7 mouse cellular contexts compared by ENCODE assay signal in the genomic region with DNA sequence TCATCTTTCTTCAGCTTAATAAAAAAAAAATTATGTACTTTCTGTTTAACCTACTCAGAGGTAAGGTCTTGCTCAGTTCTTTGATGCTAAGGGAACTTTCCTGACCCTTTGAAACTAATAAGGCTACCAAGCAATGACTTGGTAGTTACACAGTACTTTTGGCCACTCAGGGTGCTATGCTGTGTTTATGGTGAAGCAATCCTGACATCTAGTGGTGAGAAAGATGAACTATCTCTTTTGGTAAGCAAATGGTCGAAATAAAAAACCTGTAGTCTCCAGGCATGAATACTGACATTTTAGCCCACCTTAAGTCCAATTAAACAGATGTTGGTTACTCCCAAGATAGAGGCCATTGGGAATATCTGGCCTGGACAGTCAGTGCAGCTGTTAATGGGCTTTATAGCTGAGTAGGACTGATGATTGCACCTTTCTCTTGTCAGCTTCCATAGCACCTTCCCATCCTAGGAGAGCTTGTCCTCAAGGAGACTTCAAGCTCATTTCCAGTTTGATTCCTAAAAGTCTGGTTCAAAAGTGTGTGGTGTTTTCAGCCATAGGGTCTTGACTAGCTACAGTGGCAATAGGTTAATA.
DNase-seq lines count a peak whose midpoint lies in the region; ATAC-seq and TF ChIP-seq lines count a peak whose summit lies in the region.

No protein-coding gene starts in this region.

- DNase-seq in kidney, postnatal 0 days (ENCODE audit: low spot score), result peak; percentile 81
- DNase-seq in kidney, adult 18-20 months, result no peak
- DNase-seq in G1E (ENCODE audit: low spot score), result peak; percentile 20
- DNase-seq in c-Kit-positive CD71-positive TER-119-positive erythroid progenitor cells, embryonic 14.5 days (ENCODE audit: low spot score), result peak; percentile 28
- DNase-seq in B cell, adult 2 months, result no peak

- H3K9me3 ChIP-seq in kidney, postnatal 0 days (replicated peaks; ENCODE audit: low read length), result no peaks in the 10 kb centered on the region
- no peaks in the 10 kb centered on the region for H3K9me3 ChIP-seq in G1E (replicated peaks)
- H3K9me3 ChIP-seq in intestine, embryonic 15.5 days, result no peaks in the 10 kb centered on the region
- H3K9me3 ChIP-seq in neural tube, embryonic 12.5 days, result no peaks in the 10 kb centered on the region

- H3K36me3 ChIP-seq in kidney, postnatal 0 days (ENCODE audit: insufficient read depth, low read length), result no peaks in the 10 kb centered on the region
- H3K36me3 ChIP-seq in G1E (replicated peaks), result no peaks in the 10 kb centered on the region
- H3K36me3 ChIP-seq in intestine, embryonic 15.5 days, result no peaks in the 10 kb centered on the region
- H3K36me3 ChIP-seq in neural tube, embryonic 12.5 days, result no peaks in the 10 kb centered on the region

- H3K27ac ChIP-seq in kidney, postnatal 0 days, result no peak overlapping the region
- no peak overlapping the region for H3K27ac ChIP-seq in intestine, embryonic 15.5 days
- no peak overlapping the region for H3K27ac ChIP-seq in neural tube, embryonic 12.5 days

- H3K9ac ChIP-seq in kidney, postnatal 0 days (ENCODE audit: low read depth, low read length), result no peak overlapping the region
- no peak overlapping the region for H3K9ac ChIP-seq in intestine, embryonic 15.5 days
- no peak overlapping the region for H3K9ac ChIP-seq in neural tube, embryonic 12.5 days

- TF ChIP-seq CTCF in kidney, postnatal 0 days (IDR thresholded peaks at IDR 0.05; ENCODE audit: low read depth), result peak; percentile 88
- TF ChIP-seq CTCF in G1E (IDR thresholded peaks at IDR 0.05; ENCODE audit: low read depth, low read length), result peak; percentile 55

- peak; percentile 79 for ATAC-seq in kidney, postnatal 0 days (replicated peaks; ENCODE audit: low FRiP score, low read depth)
- peak; percentile 78 for ATAC-seq in G1E (ENCODE audit: extremely low read depth, insufficient number of reproducible peaks, low FRiP score, poor library complexity, severe bottlenecking)
- ATAC-seq in intestine, embryonic 15.5 days, result peak; percentile 72
- ATAC-seq in neural tube, embryonic 12.5 days (ENCODE audit: low FRiP score, low read depth), result peak; percentile 67

- 8% methylated on average over 1 of the region's 1 CpGs for WGBS in kidney, postnatal 0 days
- 2% methylated on average over 1 of the region's 1 CpGs for WGBS in intestine, embryonic 15.5 days
- WGBS in neural tube, embryonic 12.5 days, result 5% methylated on average over 1 of the region's 1 CpGs

- no peak overlapping the region for H3K4me2 ChIP-seq in kidney, postnatal 0 days (ENCODE audit: low read length)
- no peak overlapping the region for H3K4me2 ChIP-seq in intestine, embryonic 15.5 days (replicated peaks)
- H3K4me2 ChIP-seq in neural tube, embryonic 12.5 days (replicated peaks), result no peak overlapping the region

- H3K4me3 ChIP-seq in kidney, postnatal 0 days (replicated peaks; ENCODE audit: low read depth, low read length), result no peak overlapping the region
- no peak overlapping the region for H3K4me3 ChIP-seq in G1E (ENCODE audit: low read depth, low read length)
- no peak overlapping the region for H3K4me3 ChIP-seq in intestine, embryonic 15.5 days (replicated peaks)
- H3K4me3 ChIP-seq in neural tube, embryonic 12.5 days, result no peak overlapping the region

- no peaks in the 10 kb centered on the region for H3K27me3 ChIP-seq in kidney, postnatal 0 days (ENCODE audit: insufficient read depth, low read length)
- no peaks in the 10 kb centered on the region for H3K27me3 ChIP-seq in G1E (ENCODE audit: insufficient read depth, low read length)
- H3K27me3 ChIP-seq in intestine, embryonic 15.5 days (replicated peaks), result no peaks in the 10 kb centered on the region
- no peaks in the 10 kb centered on the region for H3K27me3 ChIP-seq in neural tube, embryonic 12.5 days (replicated peaks)

- H3K4me1 ChIP-seq in kidney, postnatal 0 days (replicated peaks; ENCODE audit: insufficient read depth, low read length), result no peaks in the 10 kb centered on the region
- no peaks in the 10 kb centered on the region for H3K4me1 ChIP-seq in G1E (ENCODE audit: insufficient read depth, low read depth, low read length)
- H3K4me1 ChIP-seq in intestine, embryonic 15.5 days (replicated peaks), result no peaks in the 10 kb centered on the region
- no peaks in the 10 kb centered on the region for H3K4me1 ChIP-seq in neural tube, embryonic 12.5 days

Comparison
In these comparisons a context has a peak if more than half of its experiments do, and no peak if none do; other contexts are left out.
1. DNase-seq: peak in kidney, postnatal 0 days (single experiment), G1E (single experiment) and c-Kit-positive CD71-positive TER-119-positive erythroid progenitor cells, embryonic 14.5 days (single experiment); none in kidney, adult 18-20 months (single experiment) and B cell, adult 2 months (0 of 2).
2. Peak in every context shown above with its lines, with median percentiles within 50 percentile points of each other: ATAC-seq.